Mouse (Mus musculus) lung, postnatal 0 days (tissue): ENCODE measurements around the gene Tirap.

ENCODE experiments used
- CTCF ChIP-seq: IDR thresholded peaks from 2 replicates; pipeline ENCODE4 v1.5.1; 2016; ENCODE audit warnings: antibody characterized with exemption, mild to moderate bottlenecking
- EP300 ChIP-seq: IDR thresholded peaks from 2 replicates; pipeline ENCODE4 v1.6.1; 2016; ENCODE audit warnings: antibody characterized with exemption, mild to moderate bottlenecking, control low read depth

DNA sequence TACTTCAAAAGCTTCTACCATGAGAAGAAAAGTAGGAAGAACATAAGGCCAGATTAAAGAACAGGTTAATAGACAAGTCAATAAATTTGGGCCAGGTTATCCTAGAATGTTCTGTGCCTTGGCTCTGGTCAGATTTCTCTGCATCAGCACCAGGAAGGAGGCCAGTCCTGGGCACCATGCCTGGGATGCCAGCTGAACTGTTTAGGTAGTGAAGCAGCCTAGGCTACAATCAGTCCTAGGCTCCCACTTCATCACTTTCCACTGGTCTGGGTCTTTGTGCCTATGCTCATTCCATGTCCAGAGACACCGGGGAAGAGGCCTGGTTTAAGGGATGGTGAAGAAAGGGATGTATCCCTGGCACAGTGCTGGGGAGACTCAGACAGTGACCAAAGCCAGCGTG, 4.3 kb upstream of the Tirap start:
- TF ChIP-seq CTCF, result no peak
- TF ChIP-seq EP300, result no peak
